Mouse (Mus musculus): ENCODE measurements at regions not wholly inside any gene's neighbourhood (a gene's known extent, or its start where the extent isn't known, plus 50 kb on each side); places are given as distances from the start of the nearest gene placed in this dataset.
A peak's percentile ranks its signal among the peaks of the same experiment; 100 is the strongest.

DNA sequence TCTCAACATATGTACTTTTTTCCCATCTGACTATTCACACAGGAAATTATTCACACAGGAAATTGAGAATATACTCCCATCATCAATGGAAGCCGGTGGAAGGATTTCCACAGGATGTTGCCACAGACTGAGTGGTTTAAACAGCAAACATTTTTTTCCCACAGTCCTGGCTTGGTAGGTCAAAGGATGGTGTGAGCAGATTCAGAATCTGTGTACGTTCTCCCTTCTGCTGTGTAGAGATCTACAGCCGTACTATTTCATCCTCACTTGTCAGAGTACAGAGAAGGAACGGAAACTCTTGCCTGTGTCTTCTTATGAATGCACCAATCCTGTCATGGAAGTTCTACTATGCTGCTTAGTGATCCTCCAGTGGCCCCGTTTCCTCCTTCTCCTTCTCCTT lies 261.2 kb upstream of the P2ry1 start:
- Histone ChIP-seq H3K9ac (ENCODE audit: low read depth, low read length) (no peak overlapping the region), H3K4me3 (no peak overlapping the region), H3K36me3 (ENCODE audit: control insufficient read depth, insufficient read depth, low read length) (no peaks in the 10 kb centered on the region), H3K4me1 (ENCODE audit: control insufficient read depth, insufficient read depth, low read length) (no peaks in the 10 kb centered on the region), H3K27me3 (ENCODE audit: control insufficient read depth, insufficient read depth, low read length) (no peaks in the 10 kb centered on the region), H3K79me2 (replicated peaks; ENCODE audit: control insufficient read depth, insufficient read depth, low read length) (no peaks in the 10 kb centered on the region), H3K27ac (no peak overlapping the region)
- intact Hi-C loops (cut with DNase I): no loop called here
- DNase-seq: no peak
- TF ChIP-seq CTCF (IDR thresholded peaks at IDR 0.05) (no peak), POLR2A (IDR thresholded peaks at IDR 0.05; ENCODE audit: insufficient read depth, low read depth, low read length) (no peak), EP300 (IDR thresholded peaks at IDR 0.05; ENCODE audit: insufficient read depth, low read depth, low read length) (no peak)
- WGBS: 47% methylated on average over 5 of the region's 5 CpGs

DNA sequence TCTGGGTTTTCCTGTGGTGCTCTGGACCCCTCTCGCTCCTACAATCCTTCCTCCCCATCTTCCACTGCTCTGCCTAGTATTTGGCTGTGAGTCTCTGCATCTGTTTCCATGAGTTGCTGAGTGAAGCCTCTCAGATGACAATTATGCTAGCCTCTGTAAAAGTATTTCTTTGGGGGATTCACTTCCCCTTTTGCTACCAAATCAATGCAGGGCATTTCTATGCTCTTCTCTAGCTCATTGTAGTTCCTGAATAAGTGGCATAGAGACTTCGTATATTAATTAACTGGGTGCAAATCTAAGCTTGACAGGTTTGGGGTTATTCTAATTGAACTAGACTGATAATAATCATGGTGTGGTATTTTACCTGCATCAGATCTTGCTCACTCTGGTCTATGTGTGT lies 260.4 kb upstream of the P2ry1 start:
- Histone ChIP-seq H3K4me3 (no peak overlapping the region), H3K79me2 (replicated peaks; ENCODE audit: control insufficient read depth, insufficient read depth, low read length) (no peaks in the 10 kb centered on the region), H3K27me3 (ENCODE audit: control insufficient read depth, insufficient read depth, low read length) (no peaks in the 10 kb centered on the region), H3K27ac (no peak overlapping the region), H3K36me3 (ENCODE audit: control insufficient read depth, insufficient read depth, low read length) (no peaks in the 10 kb centered on the region), H3K9ac (ENCODE audit: low read depth, low read length) (no peak overlapping the region), H3K4me1 (ENCODE audit: control insufficient read depth, insufficient read depth, low read length) (no peaks in the 10 kb centered on the region)
- no peak for DNase-seq
- WGBS: 80% methylated on average over 2 of the region's 2 CpGs
- TF ChIP-seq EP300 (IDR thresholded peaks at IDR 0.05; ENCODE audit: insufficient read depth, low read depth, low read length): no peak
- no peak for TF ChIP-seq CTCF (IDR thresholded peaks at IDR 0.05)
- TF ChIP-seq POLR2A (IDR thresholded peaks at IDR 0.05; ENCODE audit: insufficient read depth, low read depth, low read length): no peak
- intact Hi-C loops (cut with DNase I): no loop called here

DNA sequence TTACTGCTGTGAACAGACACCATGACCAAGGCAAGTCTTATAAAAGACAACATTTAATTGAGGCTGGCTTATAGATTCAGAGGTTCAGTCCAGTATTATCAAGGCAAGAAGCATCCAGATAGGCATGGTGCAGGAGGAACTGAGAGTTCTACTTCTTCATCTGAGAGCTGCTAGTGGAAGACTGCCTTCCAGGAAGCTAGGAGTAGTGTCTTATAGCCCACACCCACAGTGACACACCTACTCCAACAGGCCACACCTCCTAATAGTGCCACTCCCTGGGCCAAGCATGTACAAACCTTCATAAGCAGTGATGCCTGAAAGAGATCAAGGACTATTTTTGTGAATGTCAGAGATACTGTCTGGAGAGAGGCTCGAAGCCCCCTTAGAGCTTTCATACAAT lies 257.5 kb upstream of the P2ry1 start:
- Histone ChIP-seq H3K27me3 (ENCODE audit: control insufficient read depth, insufficient read depth, low read length) (no peaks in the 10 kb centered on the region), H3K4me1 (ENCODE audit: control insufficient read depth, insufficient read depth, low read length) (no peaks in the 10 kb centered on the region), H3K4me3 (no peak overlapping the region), H3K79me2 (replicated peaks; ENCODE audit: control insufficient read depth, insufficient read depth, low read length) (no peaks in the 10 kb centered on the region), H3K27ac (no peak overlapping the region), H3K36me3 (ENCODE audit: control insufficient read depth, insufficient read depth, low read length) (no peaks in the 10 kb centered on the region), H3K9ac (ENCODE audit: low read depth, low read length) (no peak overlapping the region)
- WGBS: 86% methylated on average over 1 of the region's 1 CpGs
- intact Hi-C loops (cut with DNase I): no loop called here
- DNase-seq: no peak
- TF ChIP-seq EP300 (IDR thresholded peaks at IDR 0.05; ENCODE audit: insufficient read depth, low read depth, low read length) (no peak), POLR2A (IDR thresholded peaks at IDR 0.05; ENCODE audit: insufficient read depth, low read depth, low read length) (no peak), CTCF (IDR thresholded peaks at IDR 0.05) (no peak)

DNA sequence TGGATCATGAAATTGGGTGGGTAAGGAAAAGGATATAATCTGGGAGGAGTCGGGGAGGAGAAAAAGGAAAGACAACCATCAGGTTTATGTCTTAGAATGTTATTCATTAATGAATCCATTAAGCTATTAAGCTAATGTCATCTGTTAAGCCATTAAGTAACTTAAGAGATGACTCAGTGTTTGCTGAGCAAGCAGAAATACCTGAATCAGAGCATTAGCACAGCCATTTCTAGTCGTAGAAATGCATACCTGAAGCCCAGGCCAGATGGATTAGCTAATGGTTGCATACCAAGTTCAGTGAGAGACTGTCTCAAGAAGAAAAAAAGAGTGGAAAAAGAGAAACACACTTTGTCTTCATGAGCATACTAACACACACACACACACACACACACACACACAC lies 244.0 kb upstream of the P2ry1 start:
- H3K4me1 ChIP-seq (ENCODE audit: control insufficient read depth, insufficient read depth, low read length): no peaks in the 10 kb centered on the region
- TF ChIP-seq POLR2A (IDR thresholded peaks at IDR 0.05; ENCODE audit: insufficient read depth, low read depth, low read length) (no peak), EP300 (IDR thresholded peaks at IDR 0.05; ENCODE audit: insufficient read depth, low read depth, low read length) (no peak), CTCF (IDR thresholded peaks at IDR 0.05) (no peak)
- 79% methylated on average over 2 of the region's 2 CpGs for WGBS
- no peak overlapping the region for H3K4me3 ChIP-seq
- no peak overlapping the region for H3K27ac ChIP-seq
- intact Hi-C loops (cut with DNase I): no loop called here
- H3K79me2 ChIP-seq (replicated peaks; ENCODE audit: control insufficient read depth, insufficient read depth, low read length): no peaks in the 10 kb centered on the region
- DNase-seq: no peak
- H3K9ac ChIP-seq (ENCODE audit: low read depth, low read length): no peak overlapping the region
- no peaks in the 10 kb centered on the region for H3K27me3 ChIP-seq (ENCODE audit: control insufficient read depth, insufficient read depth, low read length)
- H3K36me3 ChIP-seq (ENCODE audit: control insufficient read depth, insufficient read depth, low read length): no peaks in the 10 kb centered on the region

DNA sequence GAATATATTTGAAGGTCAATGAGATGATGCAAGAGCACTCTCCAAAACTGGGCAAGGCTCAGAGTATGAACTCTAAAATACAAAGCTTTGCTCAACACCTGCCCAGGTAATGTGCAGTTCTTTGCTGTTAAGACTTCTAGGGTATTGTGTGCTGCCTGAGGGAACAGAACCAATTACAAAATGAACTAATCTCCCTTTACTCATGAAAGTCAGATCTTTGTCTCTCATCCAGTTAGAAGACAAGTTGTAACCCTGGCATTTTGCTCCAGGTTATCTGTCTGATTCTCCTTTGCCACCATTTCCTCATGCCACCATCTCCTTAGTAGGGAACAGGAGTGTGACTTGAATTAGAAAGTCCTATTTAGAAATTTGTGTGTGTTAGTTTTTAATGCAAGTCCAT lies 243.5 kb upstream of the P2ry1 start:
- DNase-seq: no peak
- no peak for TF ChIP-seq EP300 (IDR thresholded peaks at IDR 0.05; ENCODE audit: insufficient read depth, low read depth, low read length)
- no peak for TF ChIP-seq CTCF (IDR thresholded peaks at IDR 0.05)
- no peak for TF ChIP-seq POLR2A (IDR thresholded peaks at IDR 0.05; ENCODE audit: insufficient read depth, low read depth, low read length)

DNA sequence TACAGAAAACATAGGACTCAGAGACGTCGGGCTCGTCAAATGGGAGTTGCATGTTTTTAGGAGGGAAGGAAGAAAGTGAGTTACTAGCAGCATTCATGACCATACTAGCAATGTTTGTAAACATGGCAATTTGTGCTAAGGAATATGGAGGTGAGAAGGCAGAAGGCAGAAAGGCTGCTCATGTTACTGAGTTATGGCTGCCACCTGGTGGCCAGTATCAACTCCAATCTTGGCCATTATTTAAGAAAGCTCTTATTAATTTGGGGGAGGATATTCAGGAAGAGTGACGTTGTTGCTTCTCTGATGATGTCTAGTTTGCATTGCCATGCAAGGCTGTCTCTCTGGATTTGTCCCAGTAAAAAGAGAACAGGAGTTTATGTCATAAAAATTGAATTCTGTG lies 239.7 kb upstream of the P2ry1 start:
- TF ChIP-seq CTCF (IDR thresholded peaks at IDR 0.05): peak; percentile 79
- TF ChIP-seq POLR2A (IDR thresholded peaks at IDR 0.05; ENCODE audit: insufficient read depth, low read depth, low read length): no peak
- DNase-seq: peak in 1 of 2 experiments; percentile 34
- intact Hi-C loops (cut with DNase I): loop anchor here (2.0 to 10.0 kb wide), 3 partner anchors 148 to 892 kb away; no protein-coding TSS in a partner anchor
- Histone ChIP-seq H3K9ac (ENCODE audit: low read depth, low read length) (no peak overlapping the region), H3K27me3 (ENCODE audit: control insufficient read depth, insufficient read depth, low read length) (no peaks in the 10 kb centered on the region), H3K27ac (no peak overlapping the region), H3K79me2 (replicated peaks; ENCODE audit: control insufficient read depth, insufficient read depth, low read length) (no peaks in the 10 kb centered on the region), H3K4me1 (ENCODE audit: control insufficient read depth, insufficient read depth, low read length) (no peaks in the 10 kb centered on the region), H3K4me3 (no peak overlapping the region), H3K36me3 (ENCODE audit: control insufficient read depth, insufficient read depth, low read length) (no peaks in the 10 kb centered on the region)
- 61% methylated on average over 4 of the region's 4 CpGs for WGBS

More for the DNA sequence above, 243.5 kb upstream of the P2ry1 start:
- no peaks in the 10 kb centered on the region for H3K4me1 ChIP-seq (ENCODE audit: control insufficient read depth, insufficient read depth, low read length)
- no peak overlapping the region for H3K4me3 ChIP-seq
- H3K36me3 ChIP-seq (ENCODE audit: control insufficient read depth, insufficient read depth, low read length): no peaks in the 10 kb centered on the region
- intact Hi-C loops (cut with DNase I): no loop called here
- no peaks in the 10 kb centered on the region for H3K27me3 ChIP-seq (ENCODE audit: control insufficient read depth, insufficient read depth, low read length)
- no peaks in the 10 kb centered on the region for H3K79me2 ChIP-seq (replicated peaks; ENCODE audit: control insufficient read depth, insufficient read depth, low read length)
- H3K27ac ChIP-seq: no peak overlapping the region
- no peak overlapping the region for H3K9ac ChIP-seq (ENCODE audit: low read depth, low read length)

Measured in heart, adult 2 months (tissue).